ENCODE assay signal across 8 mouse cellular contexts in genomic region chr13:107903150-107903959, GRCm38 (mm10).
A peak's percentile ranks its signal among the peaks of the same experiment; 100 is the strongest.
DNase-seq lines count a peak whose midpoint lies in the region; ATAC-seq and TF ChIP-seq lines count a peak whose summit lies in the region.

No protein-coding gene starts in this region.

- TF ChIP-seq CTCF in bone marrow macrophage, adult 2 months (IDR thresholded peaks at IDR 0.05; ENCODE audit: low read depth, low read length) = no peak

- intact Hi-C loops in heart, postnatal 14 days (cut with DNase I) = no loop called here

- H3K4me2 ChIP-seq in hindbrain, embryonic 13.5 days = no peak overlapping the region

- peak overlapping the region; percentile 54 for H3K4me3 ChIP-seq in bone marrow macrophage, adult 2 months (ENCODE audit: insufficient read depth, low read length)
- no peak overlapping the region for H3K4me3 ChIP-seq in hindbrain, embryonic 13.5 days

- TF ChIP-seq POLR2A in bone marrow macrophage, adult 2 months (IDR thresholded peaks at IDR 0.05; ENCODE audit: borderline replicate concordance, low read depth, low read length) = no peak

- H3K27me3 ChIP-seq in hindbrain, embryonic 13.5 days = no peaks in the 10 kb centered on the region

- ATAC-seq in hindbrain, embryonic 13.5 days (ENCODE audit: low FRiP score) = peak; percentile 73

- H3K36me3 ChIP-seq in hindbrain, embryonic 13.5 days = no peaks in the 10 kb centered on the region

- no peaks in the 10 kb centered on the region for H3K9me3 ChIP-seq in hindbrain, embryonic 13.5 days

- H3K27ac ChIP-seq in bone marrow macrophage, adult 2 months (ENCODE audit: insufficient read depth, low read depth, low read length) = peak overlapping the region; percentile 100
- no peak overlapping the region for H3K27ac ChIP-seq in hindbrain, embryonic 13.5 days

- H3K4me1 ChIP-seq in bone marrow macrophage, adult 2 months (ENCODE audit: control insufficient read depth, insufficient read depth, low read length) = peaks cover 45% of the 10 kb centered on the region
- H3K4me1 ChIP-seq in hindbrain, embryonic 13.5 days (replicated peaks) = peaks cover 20% of the 10 kb centered on the region

- DNase-seq in heart, adult 11 months = peak; percentile 92
- DNase-seq in heart, postnatal 14 days = no peak
- peak; percentile 43 for DNase-seq in lung, postnatal 36 days
- peak; percentile 24 for DNase-seq in yolk sac, embryonic 10.5 days (ENCODE audit: low spot score)
- no peak for DNase-seq in right cerebral cortex, postnatal 14 days
- DNase-seq in right cerebral cortex, postnatal 36 days (ENCODE audit: low spot score in 2 of 2) = no peak

- no peak overlapping the region for H3K9ac ChIP-seq in hindbrain, embryonic 13.5 days

- 40% methylated on average over 9 of the region's 9 CpGs for WGBS in hindbrain, embryonic 13.5 days

Comparison
In these comparisons a context has a peak if more than half of its experiments do, and no peak if none do; other contexts are left out.
1. DNase-seq: peak in heart, adult 11 months (single experiment), lung, postnatal 36 days (single experiment) and yolk sac, embryonic 10.5 days (single experiment); none in heart, postnatal 14 days (0 of 2), right cerebral cortex, postnatal 14 days (single experiment) and right cerebral cortex, postnatal 36 days (0 of 2).